Mouse (Mus musculus): ENCODE data around the gene Tusc2. TPM values are rescaled to one million over a fixed set of nuclear protein-coding genes. Genes with fewer than 3 reads are reported as not detected.
"Not testable (repeated sequence)": the region's sequence is repeated elsewhere in the genome, so short reads cannot be mapped to it uniquely, and the experiment has no call there.

The Tusc2 gene
- polyA plus RNA-seq, 1 experiment from 2014 or later, result 35.9 TPM

GRCm38 (mm10) chr9:107555031-107555457 lies 8.0 kb upstream of the Tusc2 start:
- Histone ChIP-seq H3K9ac (peak overlapping the region; percentile 86), H3K27ac (peak overlapping the region; percentile 95), H3K27me3 (0 out of 2 replicates have a peak, but pooled peaks cover 7% of the 10 kb centered on the region), H3K4me1 (peaks cover 57% of the 10 kb centered on the region), H3K36me3 (peaks cover 35% of the 10 kb centered on the region), H3K9me3 (no peaks in the 10 kb centered on the region), H3K4me2 (peak overlapping the region; percentile 96), H3K4me3 (peak overlapping the region; percentile 66)
- WGBS, result under 1% methylated on average over 23 of the region's 23 CpGs
- peak; percentile 16; the same call in 1 of the 2 replicates for ATAC-seq (ENCODE audit: insufficient number of reproducible peaks, insufficient read depth, low FRiP score, low TSS enrichment, low read depth)

GRCm38 (mm10) chr9:107555701-107556100 lies 7.4 kb upstream of the Tusc2 start:
- peaks cover 52% of the 10 kb centered on the region for H3K4me1 ChIP-seq
- WGBS, result 36% methylated on average over 2 of the region's 2 CpGs
- no peaks in the 10 kb centered on the region for H3K9me3 ChIP-seq
- 0 out of 2 replicates have a peak, but pooled peaks cover 1% of the 10 kb centered on the region for H3K27me3 ChIP-seq
- no peak for ATAC-seq (ENCODE audit: insufficient number of reproducible peaks, insufficient read depth, low FRiP score, low TSS enrichment, low read depth)
- peaks cover 41% of the 10 kb centered on the region for H3K36me3 ChIP-seq
- H3K9ac ChIP-seq, result peak overlapping the region; percentile 86
- peak overlapping the region; percentile 95 for H3K27ac ChIP-seq
- H3K4me3 ChIP-seq, result peak overlapping the region; percentile 66
- peak overlapping the region; percentile 96 for H3K4me2 ChIP-seq

GRCm38 (mm10) chr9:107556346-107556745 lies 6.7 kb upstream of the Tusc2 start:
- ATAC-seq (ENCODE audit: insufficient number of reproducible peaks, insufficient read depth, low FRiP score, low TSS enrichment, low read depth), result no peak
- H3K9ac ChIP-seq, result peak overlapping the region; percentile 86; the same call in 1 of the 2 replicates
- 71% methylated on average over 3 of the region's 3 CpGs for WGBS
- peak overlapping the region; percentile 96 for H3K4me2 ChIP-seq
- no peaks in the 10 kb centered on the region for H3K9me3 ChIP-seq
- H3K4me3 ChIP-seq, result peak overlapping the region; percentile 66
- no peaks in the 10 kb centered on the region for H3K27me3 ChIP-seq
- H3K27ac ChIP-seq, result no peak overlapping the region
- peaks cover 48% of the 10 kb centered on the region for H3K36me3 ChIP-seq
- peaks cover 46% of the 10 kb centered on the region for H3K4me1 ChIP-seq

- H3K4me2 ChIP-seq, result peak overlapping the region; percentile 19; the same call in 1 of the 2 replicates
- not testable (repeated sequence) for ATAC-seq (ENCODE audit: insufficient number of reproducible peaks, insufficient read depth, low FRiP score, low TSS enrichment, low read depth); H3K9me3 ChIP-seq; H3K27me3 ChIP-seq; H3K9ac ChIP-seq; H3K4me3 ChIP-seq
- H3K4me1 ChIP-seq, result peaks cover 50% of the 10 kb centered on the region
- H3K27ac ChIP-seq, result 0 out of 2 replicates have a peak overlapping the region, but pooled peaks have one; percentile 18
- H3K36me3 ChIP-seq, result peaks cover 37% of the 10 kb centered on the region
- WGBS, result 47% methylated on average over 5 of the region's 5 CpGs
Measured at GRCm38 (mm10) chr9:107565556-107565955, 2.5 kb downstream of the Tusc2 start.

- Histone ChIP-seq H3K4me2 (peak overlapping the region; percentile 21), H3K36me3 (peaks cover 37% of the 10 kb centered on the region), H3K9ac (no peak overlapping the region), H3K27ac (peak overlapping the region; percentile 91; the same call in 1 of the 2 replicates), H3K9me3 (no peaks in the 10 kb centered on the region), H3K27me3 (no peaks in the 10 kb centered on the region), H3K4me1 (peaks cover 57% of the 10 kb centered on the region), H3K4me3 (peak overlapping the region; percentile 2; the same call in 1 of the 2 replicates)
- no peak for ATAC-seq (ENCODE audit: insufficient number of reproducible peaks, insufficient read depth, low FRiP score, low TSS enrichment, low read depth)
- 55% methylated on average over 15 of the region's 15 CpGs for WGBS
Measured at GRCm38 (mm10) chr9:107566041-107566709, 3.1 kb downstream of the Tusc2 start.

GRCm38 (mm10) chr9:107566855-107567254 lies 3.8 kb downstream of the Tusc2 start:
- ATAC-seq (ENCODE audit: insufficient number of reproducible peaks, insufficient read depth, low FRiP score, low TSS enrichment, low read depth), result no peak
- no peaks in the 10 kb centered on the region for H3K9me3 ChIP-seq
- peak overlapping the region; percentile 88; the same call in 1 of the 2 replicates for H3K4me2 ChIP-seq
- WGBS, result 57% methylated on average over 3 of the region's 3 CpGs
- H3K36me3 ChIP-seq, result peaks cover 37% of the 10 kb centered on the region
- peak overlapping the region; percentile 83; the same call in 1 of the 2 replicates for H3K4me3 ChIP-seq
- peak overlapping the region; percentile 91 for H3K27ac ChIP-seq
- H3K4me1 ChIP-seq, result peaks cover 63% of the 10 kb centered on the region
- no peak overlapping the region; the same call in 1 of the 2 replicates for H3K9ac ChIP-seq
- no peaks in the 10 kb centered on the region for H3K27me3 ChIP-seq

GRCm38 (mm10) chr9:107567702-107568319 lies 4.8 kb downstream of the Tusc2 start, which contains the start of gene Hyal2:
Hyal2 (plus strand) TSS chr9:107567945.
- Histone ChIP-seq H3K27ac (peak within 1 kb of the TSS; percentile 91), H3K4me1 (peaks cover 62% of the 10 kb centered on the region), H3K4me3 (peak within 1 kb of the TSS; percentile 83), H3K27me3 (no peaks in the 10 kb centered on the region), H3K9ac (peak within 1 kb of the TSS; percentile 84), H3K9me3 (no peaks in the 10 kb centered on the region), H3K4me2 (peak within 1 kb of the TSS; percentile 88), H3K36me3 (peaks cover 41% of the 10 kb centered on the region)
- 5% methylated on average over 18 of the region's 18 CpGs for WGBS
- ATAC-seq (ENCODE audit: insufficient number of reproducible peaks, insufficient read depth, low FRiP score, low TSS enrichment, low read depth), result no peak

- H3K9ac ChIP-seq, result peak overlapping the region; percentile 84
- peaks cover 48% of the 10 kb centered on the region for H3K36me3 ChIP-seq
- peak; percentile 82 for ATAC-seq (ENCODE audit: insufficient number of reproducible peaks, insufficient read depth, low FRiP score, low TSS enrichment, low read depth)
- peak overlapping the region; percentile 91 for H3K27ac ChIP-seq
- H3K9me3 ChIP-seq, result no peaks in the 10 kb centered on the region
- H3K4me1 ChIP-seq, result peaks cover 58% of the 10 kb centered on the region
- H3K27me3 ChIP-seq, result no peaks in the 10 kb centered on the region
- WGBS, result under 1% methylated on average over 41 of the region's 41 CpGs
- H3K4me3 ChIP-seq, result peak overlapping the region; percentile 83
- peak overlapping the region; percentile 88 for H3K4me2 ChIP-seq
Measured at GRCm38 (mm10) chr9:107568331-107569261, 5.5 kb downstream of the Tusc2 start.

GRCm38 (mm10) chr9:107569270-107569669 lies 6.2 kb downstream of the Tusc2 start:
- Histone ChIP-seq H3K4me1 (peaks cover 51% of the 10 kb centered on the region), H3K27ac (peak overlapping the region; percentile 91), H3K36me3 (peaks cover 52% of the 10 kb centered on the region), H3K4me2 (peak overlapping the region; percentile 88), H3K4me3 (peak overlapping the region; percentile 83), H3K9ac (peak overlapping the region; percentile 84), H3K9me3 (no peaks in the 10 kb centered on the region), H3K27me3 (no peaks in the 10 kb centered on the region)
- ATAC-seq (ENCODE audit: insufficient number of reproducible peaks, insufficient read depth, low FRiP score, low TSS enrichment, low read depth), result no peak
- WGBS, result under 1% methylated on average over 23 of the region's 23 CpGs

GRCm38 (mm10) chr9:107570016-107570415 lies 7.0 kb downstream of the Tusc2 start:
- H3K27ac ChIP-seq, result peak overlapping the region; percentile 91
- 45% methylated on average over 13 of the region's 13 CpGs for WGBS
- peak overlapping the region; percentile 84 for H3K9ac ChIP-seq
- peak overlapping the region; percentile 83 for H3K4me3 ChIP-seq
- peaks cover 52% of the 10 kb centered on the region for H3K36me3 ChIP-seq
- H3K4me2 ChIP-seq, result peak overlapping the region; percentile 88
- no peaks in the 10 kb centered on the region for H3K27me3 ChIP-seq
- ATAC-seq (ENCODE audit: insufficient number of reproducible peaks, insufficient read depth, low FRiP score, low TSS enrichment, low read depth), result no peak
- H3K9me3 ChIP-seq, result no peaks in the 10 kb centered on the region
- H3K4me1 ChIP-seq, result peaks cover 49% of the 10 kb centered on the region

- H3K27ac ChIP-seq, result peak overlapping the region; percentile 91; the same call in 1 of the 2 replicates
- H3K4me2 ChIP-seq, result peak overlapping the region; percentile 88
- H3K9ac ChIP-seq, result peak overlapping the region; percentile 84
- H3K4me1 ChIP-seq, result peaks cover 44% of the 10 kb centered on the region
- H3K9me3 ChIP-seq, result no peaks in the 10 kb centered on the region
- peak overlapping the region; percentile 83 for H3K4me3 ChIP-seq
- peaks cover 45% of the 10 kb centered on the region for H3K36me3 ChIP-seq
- WGBS, result 89% methylated on average over 21 of the region's 21 CpGs
- no peak for ATAC-seq (ENCODE audit: insufficient number of reproducible peaks, insufficient read depth, low FRiP score, low TSS enrichment, low read depth)
- no peaks in the 10 kb centered on the region for H3K27me3 ChIP-seq
Measured at GRCm38 (mm10) chr9:107570845-107571244, 7.8 kb downstream of the Tusc2 start.
